Mouse (Mus musculus) stomach, embryonic 16.5 days (tissue): ENCODE data around the gene Cemip. TPM values are rescaled to one million over a fixed set of nuclear protein-coding genes. Genes with fewer than 3 reads are reported as not detected.

Experiments used
- ATAC-seq: fragments of 200-750 bp; cut with Nextera tagmentation; 2 replicates; pipeline ENCODE4 v1.8.0; 2017; ENCODE audit warnings: moderate number of reproducible peaks, moderate TSS enrichment; ENCODE audit not compliant: insufficient read depth, low FRiP score
- H3K27ac ChIP-seq: fragments of 300-500 bp; sonication (generic); 2 replicates; pipeline ENCODE4 v1.5.1; 2014; ENCODE audit warnings: low read length
- H3K27me3 ChIP-seq: fragments of 300-500 bp; sonication (generic); 2 replicates; pipeline ENCODE4 v1.6.1; 2014; ENCODE audit warnings: low read length, control low read depth, mixed read lengths; ENCODE audit not compliant: control insufficient read depth, insufficient read depth
- H3K36me3 ChIP-seq: fragments of 300-500 bp; sonication (generic); 2 replicates; pipeline ENCODE4 v1.6.1; 2014; ENCODE audit warnings: low read length; ENCODE audit not compliant: control insufficient read depth, insufficient read depth
- H3K4me1 ChIP-seq: fragments of 300-500 bp; sonication (generic); 2 replicates; pipeline ENCODE4 v1.6.1; 2014; ENCODE audit warnings: low read length, control low read depth, mixed read lengths; ENCODE audit not compliant: control insufficient read depth, insufficient read depth
- H3K4me2 ChIP-seq: fragments of 300-500 bp; sonication (generic); 2 replicates; pipeline ENCODE4 v1.6.1; 2014; ENCODE audit warnings: low read depth, low read length, mixed read lengths
- H3K4me3 ChIP-seq: fragments of 300-500 bp; sonication (generic); replicated peaks from 2 replicates; pipeline ENCODE4 v1.5.1; 2014; ENCODE audit warnings: mild to moderate bottlenecking, low read length
- H3K9ac ChIP-seq: fragments of 300-500 bp; sonication (generic); 2 replicates; pipeline ENCODE4 v1.6.1; 2014; ENCODE audit warnings: low read length
- H3K9me3 ChIP-seq: fragments of 300-500 bp; sonication (generic); replicated peaks from 2 replicates; pipeline ENCODE4 v1.6.1; 2016; ENCODE audit warnings: low read length, control low read depth; ENCODE audit not compliant: control insufficient read depth
- WGBS: fragments of 180-500 bp; shearing (Covaris S2); extraction: QIAGEN DNeasy Blood & Tissue Kit; methylation state at CpG from one replicate; pipeline ENCODE4 v1.1.7; 2014; 5-methylcytosine and 5-hydroxymethylcytosine counted together
- polyA plus RNA-seq: library from polyadenylated mRNA; unstranded; fragments of >200 nt; fragmentation: Nextera tagmentation; extraction: Ambion mirVana; gene quantifications from 2 replicates; pipeline ENCODE4 v1.2.1, GENCODE M21; 2015

Gene Cemip
- polyA plus RNA-seq, 1 experiment from 2014 or later = 0.50 TPM

DNA sequence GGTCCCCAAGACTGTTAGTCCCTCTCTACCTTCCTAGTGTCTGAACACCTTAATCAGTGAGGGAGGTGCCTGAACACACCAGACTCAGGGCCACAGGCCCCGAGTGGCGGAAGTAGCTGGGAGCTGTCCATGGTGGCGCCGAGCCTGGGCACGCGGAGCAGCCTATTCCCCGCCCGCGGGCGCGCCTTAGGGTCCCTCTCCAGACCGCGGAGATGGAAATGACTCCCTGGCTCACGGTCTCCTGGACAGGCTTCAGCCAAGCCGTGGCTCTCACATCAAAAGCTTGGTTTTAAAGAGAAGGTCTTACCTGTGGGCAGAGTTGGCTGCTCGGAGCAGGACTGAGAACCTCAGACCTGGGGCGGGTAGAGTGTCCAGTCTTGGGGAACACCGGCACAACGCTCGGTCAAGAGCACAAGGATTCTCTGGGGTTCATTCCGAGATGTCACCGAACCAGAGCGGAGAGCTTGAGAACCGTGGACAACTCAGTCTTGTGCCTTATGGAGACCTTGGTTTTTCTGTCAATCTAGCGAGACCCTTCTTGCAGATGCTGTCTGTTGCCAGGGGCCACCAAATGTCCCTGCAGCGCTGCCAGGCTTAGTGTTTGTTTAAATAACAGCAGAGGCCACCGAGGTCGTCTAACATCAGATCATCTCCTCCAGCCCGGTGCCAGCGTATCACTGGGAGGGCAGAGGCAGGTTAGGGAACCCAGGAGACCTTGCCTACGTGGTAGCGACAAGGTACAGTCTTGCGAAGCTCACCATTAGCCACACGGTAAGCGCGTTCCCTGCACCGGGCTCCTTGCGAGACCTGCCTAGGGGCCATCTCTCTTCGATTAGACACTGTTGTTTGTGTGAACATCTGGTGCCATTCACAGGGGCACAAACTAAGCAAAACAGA, 1.0 kb downstream of the Cemip start:
- Histone ChIP-seq H3K27me3 (peaks cover 26% of the 10 kb centered on the region), H3K9ac (no peak overlapping the region), H3K27ac (no peak overlapping the region), H3K36me3 (no peaks in the 10 kb centered on the region), H3K4me3 (peak overlapping the region; percentile 37), H3K4me1 (peaks cover 9% of the 10 kb centered on the region), H3K9me3 (no peaks in the 10 kb centered on the region), H3K4me2 (peak overlapping the region; percentile 69)
- 0 out of 2 replicates have a peak, but pooled peaks have one; percentile 27 for ATAC-seq
- WGBS = 5% methylated on average over 39 of the region's 39 CpGs

DNA sequence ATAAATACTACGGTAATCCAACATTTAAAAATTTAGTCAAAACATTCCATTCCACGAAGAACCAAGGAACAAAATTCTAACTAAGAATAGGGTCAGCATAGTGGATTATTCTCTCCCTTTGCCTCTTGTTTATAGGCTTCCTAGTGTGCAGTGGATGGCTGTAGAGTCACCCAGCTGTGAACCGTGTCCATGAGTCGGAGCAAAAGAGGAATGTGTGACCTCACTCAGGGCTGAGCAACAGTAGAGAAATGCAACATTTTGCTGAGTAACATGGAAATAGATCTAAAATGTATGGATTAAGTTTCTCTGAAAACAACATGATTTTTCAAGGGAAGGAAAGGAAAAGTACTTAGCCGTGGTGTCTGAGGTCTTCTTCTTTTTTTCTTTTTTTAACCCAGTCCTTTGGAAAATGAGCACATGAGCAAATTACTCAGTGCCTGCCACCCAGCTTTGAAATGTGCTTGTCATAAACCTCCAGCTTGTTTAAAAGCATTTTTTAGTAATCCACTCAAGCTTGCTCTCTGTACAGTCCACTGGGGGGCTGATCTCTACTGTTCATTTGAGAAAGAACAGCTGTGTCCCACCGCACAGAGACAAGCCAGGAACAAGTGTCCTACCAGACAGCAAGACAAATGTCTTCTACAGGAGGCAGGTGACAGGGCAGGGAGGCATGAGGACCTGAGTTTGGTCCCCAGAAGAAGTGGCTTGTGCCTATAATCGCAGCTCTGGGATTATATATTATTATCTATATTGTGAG, 8.9 kb downstream of the Cemip start:
- Histone ChIP-seq H3K36me3 (no peaks in the 10 kb centered on the region), H3K27me3 (no peaks in the 10 kb centered on the region), H3K4me1 (no peaks in the 10 kb centered on the region), H3K9ac (no peak overlapping the region), H3K27ac (no peak overlapping the region), H3K9me3 (no peaks in the 10 kb centered on the region), H3K4me2 (no peak overlapping the region), H3K4me3 (no peak overlapping the region)
- ATAC-seq = no peak
- WGBS = 49% methylated on average over 7 of the region's 7 CpGs

DNA sequence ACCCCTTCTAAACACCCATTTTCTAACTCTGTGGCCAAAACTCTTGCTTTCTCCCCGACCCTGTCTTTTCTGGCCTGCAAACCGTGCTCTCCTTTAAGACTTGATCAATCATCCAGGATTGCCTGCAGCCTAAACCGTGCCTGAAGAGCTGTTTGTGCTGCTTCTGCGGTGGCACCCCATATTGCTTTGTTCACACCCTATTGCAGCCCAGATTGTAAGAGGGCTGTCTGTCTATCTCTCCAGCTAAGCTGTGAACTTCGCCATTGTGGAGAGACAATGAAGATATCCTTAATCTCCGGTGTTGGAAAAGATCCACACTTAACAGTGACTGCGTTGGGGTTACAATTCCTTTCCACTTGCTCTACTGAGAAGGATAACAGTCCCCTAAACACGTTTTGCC, 12.0 kb downstream of the Cemip start:
- ATAC-seq = no peak
- H3K36me3 ChIP-seq = no peaks in the 10 kb centered on the region
- 49% methylated on average over 8 of the region's 8 CpGs for WGBS

GRCm38 (mm10) chr7:84073856-84074255, 12.4 kb downstream of the Cemip start:
- no peaks in the 10 kb centered on the region for H3K27me3 ChIP-seq
- H3K9me3 ChIP-seq = no peaks in the 10 kb centered on the region
- no peak overlapping the region for H3K27ac ChIP-seq
- no peaks in the 10 kb centered on the region for H3K4me1 ChIP-seq
- no peak overlapping the region for H3K4me3 ChIP-seq
- no peak overlapping the region for H3K4me2 ChIP-seq
- no peak for ATAC-seq
- H3K36me3 ChIP-seq = no peaks in the 10 kb centered on the region
- H3K9ac ChIP-seq = no peak overlapping the region
- 82% methylated on average over 3 of the region's 3 CpGs for WGBS

More for the DNA sequence above, 12.0 kb downstream of the Cemip start:
- Histone ChIP-seq H3K27ac (no peak overlapping the region), H3K9me3 (no peaks in the 10 kb centered on the region), H3K4me2 (no peak overlapping the region), H3K4me3 (no peak overlapping the region), H3K27me3 (no peaks in the 10 kb centered on the region), H3K4me1 (no peaks in the 10 kb centered on the region), H3K9ac (no peak overlapping the region)

- Histone ChIP-seq H3K27me3 (no peaks in the 10 kb centered on the region), H3K36me3 (no peaks in the 10 kb centered on the region), H3K9ac (no peak overlapping the region), H3K4me2 (no peak overlapping the region), H3K4me3 (no peak overlapping the region), H3K4me1 (no peaks in the 10 kb centered on the region), H3K27ac (no peak overlapping the region), H3K9me3 (no peaks in the 10 kb centered on the region)
- ATAC-seq = no peak
- 75% methylated on average over 5 of the region's 5 CpGs for whole genome bisulfite sequencing
Observed at GRCm38 (mm10) chr7:84068931-84069330, 17.4 kb downstream of the Cemip start.

GRCm38 (mm10) chr7:84059799-84060198, 26.5 kb downstream of the Cemip start:
- H3K36me3 ChIP-seq = no peaks in the 10 kb centered on the region
- H3K27me3 ChIP-seq = no peaks in the 10 kb centered on the region
- no peak overlapping the region for H3K9ac ChIP-seq
- H3K4me2 ChIP-seq = no peak overlapping the region
- no peaks in the 10 kb centered on the region for H3K9me3 ChIP-seq
- H3K27ac ChIP-seq = no peak overlapping the region
- H3K4me3 ChIP-seq = no peak overlapping the region
- no peak for ATAC-seq
- H3K4me1 ChIP-seq = peaks cover 9% of the 10 kb centered on the region; the same call in 1 of the 2 replicates
- WGBS = 89% methylated on average over 7 of the region's 7 CpGs

DNA sequence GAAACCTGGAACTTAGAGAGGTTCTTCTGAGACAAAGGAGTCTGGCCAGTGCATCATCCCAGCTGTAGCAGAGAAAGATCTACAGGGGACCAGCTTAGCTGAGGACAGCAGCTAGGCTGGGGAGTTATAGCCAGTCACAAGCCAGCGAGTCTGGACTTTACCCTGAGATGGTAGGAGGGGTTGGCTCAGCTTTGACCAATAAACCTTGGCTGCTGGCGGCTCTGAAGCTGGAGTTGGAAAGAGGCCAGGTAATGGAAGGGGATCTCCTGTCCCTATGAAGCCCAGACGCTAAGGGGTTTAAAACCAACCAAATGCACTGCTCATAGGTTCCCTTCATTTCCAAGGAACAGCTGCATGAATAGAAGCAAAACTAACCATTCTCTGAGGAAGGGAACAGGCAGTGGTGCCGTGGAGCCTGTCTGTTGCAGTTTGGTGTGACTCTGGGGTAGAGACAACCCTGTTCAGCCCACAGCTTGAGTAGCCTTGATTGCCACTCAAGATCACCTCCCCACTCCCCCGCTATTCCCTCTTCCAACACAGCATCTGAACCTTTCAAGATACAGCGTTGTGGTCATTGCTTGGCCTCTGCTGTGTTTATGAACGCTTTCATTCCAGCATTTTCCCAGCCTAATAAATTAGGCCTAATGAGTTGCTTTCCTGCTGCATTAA, 30.2 kb downstream of the Cemip start:
- H3K9me3 ChIP-seq = no peaks in the 10 kb centered on the region
- peaks cover 9% of the 10 kb centered on the region; the same call in 1 of the 2 replicates for H3K4me1 ChIP-seq
- H3K4me3 ChIP-seq = no peak overlapping the region
- no peak overlapping the region for H3K4me2 ChIP-seq
- peak; percentile 73 for ATAC-seq
- no peak overlapping the region for H3K27ac ChIP-seq
- H3K27me3 ChIP-seq = no peaks in the 10 kb centered on the region
- 53% methylated on average over 7 of the region's 7 CpGs for WGBS
- H3K36me3 ChIP-seq = no peaks in the 10 kb centered on the region
- no peak overlapping the region for H3K9ac ChIP-seq

DNA sequence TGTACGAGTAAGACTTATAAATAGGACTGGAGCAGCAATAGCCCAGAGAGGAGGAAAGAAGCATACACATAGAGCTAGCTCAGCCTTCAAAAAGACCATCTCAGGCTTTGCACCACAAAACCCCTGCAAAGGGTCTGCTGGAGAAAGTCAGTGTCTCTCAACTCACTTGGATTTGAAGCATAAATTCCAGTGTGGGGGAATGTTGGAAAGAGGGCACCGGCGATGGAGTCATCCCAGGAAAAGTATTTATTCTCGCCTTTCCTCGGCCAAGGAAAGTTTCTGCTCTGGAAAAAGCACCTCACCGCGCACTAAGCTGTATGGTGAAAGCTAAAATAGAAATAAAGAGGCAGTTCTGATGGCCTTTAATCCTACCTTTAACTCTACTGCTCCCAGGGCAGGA, 32.4 kb downstream of the Cemip start:
- no peak overlapping the region for H3K9ac ChIP-seq
- H3K27me3 ChIP-seq = no peaks in the 10 kb centered on the region
- no peak overlapping the region for H3K4me3 ChIP-seq
- H3K4me1 ChIP-seq = peaks cover 9% of the 10 kb centered on the region; the same call in 1 of the 2 replicates
- H3K4me2 ChIP-seq = no peak overlapping the region
- H3K9me3 ChIP-seq = no peaks in the 10 kb centered on the region
- 78% methylated on average over 7 of the region's 7 CpGs for WGBS
- H3K27ac ChIP-seq = no peak overlapping the region
- H3K36me3 ChIP-seq = no peaks in the 10 kb centered on the region
- ATAC-seq = no peak
